Mouse (Mus musculus): Measurements from ENCODE around the gene Rbl1.

DNA sequence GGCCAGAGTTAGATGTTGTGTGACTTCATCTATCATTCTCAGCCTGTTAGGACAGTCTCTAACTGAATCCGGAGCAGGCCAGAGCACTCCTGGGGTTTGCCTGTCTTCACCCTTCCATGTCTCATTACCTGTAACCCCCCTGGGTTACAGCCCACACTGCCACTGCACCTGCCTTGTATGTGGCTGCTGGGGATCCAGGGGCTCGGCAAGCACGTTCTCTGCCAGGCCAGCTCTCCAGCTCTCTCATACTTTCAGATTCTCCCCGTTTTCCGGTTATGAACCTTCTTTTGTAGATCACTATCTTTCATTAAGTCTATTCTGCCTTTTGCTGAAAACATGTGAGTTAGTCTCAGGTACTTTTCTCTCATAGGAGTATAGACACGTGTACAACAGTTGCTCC lies 2.0 kb downstream of the Rbl1 start:
- TF ChIP-seq GATA1 (IDR thresholded peaks at IDR 0.05; ENCODE audit: borderline replicate concordance, low read length): no peak
- no peak for TF ChIP-seq FLI1 (IDR thresholded peaks at IDR 0.05; ENCODE audit: low read length)

All from megakaryocyte, embryonic 14.5 days (primary cell).